Mouse (Mus musculus): ENCODE measurements around the gene Scmh1.

The Scmh1 gene

DNA sequence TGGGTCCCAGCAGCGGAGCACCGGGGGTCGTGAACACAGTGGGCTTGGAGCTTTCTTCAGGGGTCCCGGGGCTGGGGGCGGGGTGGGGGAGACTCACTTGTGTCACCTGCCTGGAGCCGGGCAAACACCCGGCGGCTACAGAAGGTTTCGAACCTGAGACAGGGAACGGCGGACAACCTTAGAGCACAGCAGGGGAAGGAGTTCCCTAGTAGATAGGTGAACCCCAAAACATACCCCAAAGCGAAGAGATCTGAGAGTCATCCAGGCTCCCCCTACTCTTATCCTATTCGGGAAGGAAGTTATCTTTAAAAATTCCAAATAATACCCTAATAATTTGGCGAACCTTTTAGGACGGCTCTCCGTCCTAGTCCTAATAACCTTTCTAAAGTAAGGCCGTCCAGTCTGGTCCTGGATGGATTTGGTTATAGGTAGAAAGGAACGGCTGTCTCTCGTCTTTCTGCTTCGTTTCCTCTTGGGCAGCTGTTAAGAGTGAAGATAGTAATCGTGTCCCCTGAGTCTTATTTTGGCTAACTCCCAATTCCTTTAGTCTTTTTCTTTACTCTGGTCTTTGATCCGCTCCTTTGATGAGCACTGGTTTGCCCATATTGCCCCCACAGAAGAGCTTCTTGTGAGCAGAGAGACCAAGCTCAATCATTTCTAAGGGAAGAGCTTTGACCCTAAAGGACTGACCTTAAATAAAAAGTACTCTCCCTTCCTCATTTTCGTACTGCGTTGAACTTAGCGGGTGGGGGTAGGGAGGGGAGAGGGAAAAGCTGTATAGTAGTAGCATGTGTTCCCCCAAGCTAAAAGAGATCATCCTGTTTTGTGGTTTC lies 941 bp downstream of the Scmh1 start:
- DNase-seq (ENCODE audit: low spot score in 2 of 2), result peak in 1 of 2 experiments; percentile 11

DNA sequence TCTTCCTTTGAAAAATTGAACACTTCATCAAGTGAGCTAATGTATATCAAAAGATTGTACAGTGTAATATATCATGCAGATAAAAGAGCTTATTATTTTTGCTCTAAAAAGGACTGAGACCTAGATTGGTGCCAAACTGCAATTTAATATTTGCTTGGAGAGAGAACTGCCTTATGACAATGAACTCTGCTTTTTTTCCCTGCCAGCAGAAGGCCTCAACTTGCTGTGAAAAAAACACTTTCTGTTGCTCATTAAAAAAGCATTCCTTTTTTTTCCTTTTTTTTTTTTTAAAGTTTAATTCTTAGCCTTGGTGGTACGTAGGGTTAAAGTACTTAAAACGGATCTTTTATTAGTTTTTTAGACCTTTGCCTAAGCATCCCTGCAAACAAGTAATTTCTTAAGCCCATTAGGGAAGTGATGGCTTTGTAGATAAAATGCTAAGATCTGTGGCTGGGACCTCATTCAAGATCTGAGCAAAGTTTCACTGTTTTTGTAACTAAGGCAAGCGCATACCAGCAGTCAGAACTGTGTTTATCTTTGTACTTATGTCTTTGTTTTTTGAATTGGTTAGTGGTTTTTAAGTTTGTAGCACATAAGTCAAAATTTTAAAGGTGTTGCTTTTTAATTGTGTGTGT lies 1.7 kb downstream of the Scmh1 start:
- DNase-seq (ENCODE audit: low spot score in 2 of 2), result no peak

DNA sequence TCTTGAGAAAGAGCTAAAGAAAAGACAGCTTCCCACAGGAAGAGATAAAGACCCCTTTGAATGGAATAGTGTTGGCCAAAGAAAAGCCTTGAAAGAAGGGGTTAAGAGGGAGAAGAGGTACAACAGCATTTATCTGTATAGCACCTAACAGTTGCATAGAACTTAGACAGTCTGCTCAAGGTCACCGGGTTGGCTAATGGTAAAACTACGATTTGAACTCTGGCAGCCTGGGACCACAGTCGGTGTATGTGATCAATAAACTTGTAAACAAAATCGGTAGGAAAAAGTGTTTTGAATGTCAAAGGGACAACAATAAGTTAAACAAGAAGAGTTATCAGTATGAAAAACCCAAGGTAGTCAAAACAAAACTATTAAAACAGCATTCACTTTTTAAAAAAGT lies 13.0 kb downstream of the Scmh1 start:
- DNase-seq (ENCODE audit: low spot score in 2 of 2), result no peak

DNA sequence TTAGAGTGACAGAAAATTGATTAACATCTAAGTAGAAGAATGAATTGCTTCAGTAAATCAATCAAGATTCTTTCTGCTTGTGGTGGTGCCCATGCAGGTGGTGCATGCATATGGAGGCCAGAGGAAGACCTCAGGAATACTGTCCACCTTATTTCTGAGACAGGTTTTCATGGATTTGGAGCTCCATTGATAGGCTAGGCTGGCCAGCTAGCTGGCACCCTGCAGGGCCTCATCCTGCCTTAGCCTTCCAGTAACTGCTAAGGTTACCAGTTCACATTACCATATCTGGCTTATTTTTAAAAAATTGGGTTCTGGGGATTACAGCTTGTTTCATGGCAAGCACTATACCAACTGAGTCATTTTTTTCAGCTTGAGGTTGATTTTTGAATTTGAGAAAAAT lies 15.1 kb downstream of the Scmh1 start:
- no peak for DNase-seq (ENCODE audit: low spot score in 2 of 2)

DNA sequence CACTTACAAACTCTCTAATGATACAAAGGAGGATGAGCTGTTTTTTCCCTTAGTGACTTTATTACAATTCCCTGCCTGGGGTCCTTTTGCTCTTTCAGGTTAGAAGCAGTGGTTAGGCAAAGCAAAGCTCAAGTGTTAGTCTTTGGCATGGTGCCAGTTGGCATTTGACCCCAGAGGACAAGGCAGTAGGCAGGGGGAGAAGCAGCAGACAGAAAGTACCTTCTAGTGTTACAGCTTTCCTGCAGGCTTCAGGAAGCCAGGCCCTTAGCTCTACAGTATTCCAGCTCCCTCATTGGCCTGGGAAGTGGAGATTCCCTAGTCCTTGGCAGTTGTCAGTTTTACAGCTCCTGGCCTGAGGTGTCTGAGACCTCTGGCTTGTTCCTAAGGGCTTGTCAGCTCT lies 15.6 kb downstream of the Scmh1 start:
- peak in 1 of 2 experiments; percentile 36 for DNase-seq (ENCODE audit: low spot score in 2 of 2)

DNA sequence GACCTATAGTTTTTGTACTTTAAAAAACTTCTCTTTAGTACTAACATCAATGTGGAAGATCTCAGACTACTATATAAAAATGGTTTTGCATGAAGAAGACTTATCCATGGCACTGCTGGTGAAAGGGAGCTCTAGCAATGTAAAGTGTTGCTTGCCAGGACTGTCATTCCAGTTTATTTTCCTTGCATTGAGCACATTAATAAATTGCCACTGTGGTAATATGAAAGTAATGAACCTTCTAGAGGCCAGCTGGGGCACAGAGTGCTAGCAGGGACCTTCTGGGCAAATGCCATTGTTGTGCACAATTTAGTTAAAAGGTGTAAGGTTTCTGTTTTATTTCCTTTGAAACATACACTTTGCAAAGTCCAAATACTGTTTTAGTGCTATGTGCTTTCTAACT lies 25.5 kb downstream of the Scmh1 start:
- no peak for DNase-seq (ENCODE audit: low spot score in 2 of 2)

DNA sequence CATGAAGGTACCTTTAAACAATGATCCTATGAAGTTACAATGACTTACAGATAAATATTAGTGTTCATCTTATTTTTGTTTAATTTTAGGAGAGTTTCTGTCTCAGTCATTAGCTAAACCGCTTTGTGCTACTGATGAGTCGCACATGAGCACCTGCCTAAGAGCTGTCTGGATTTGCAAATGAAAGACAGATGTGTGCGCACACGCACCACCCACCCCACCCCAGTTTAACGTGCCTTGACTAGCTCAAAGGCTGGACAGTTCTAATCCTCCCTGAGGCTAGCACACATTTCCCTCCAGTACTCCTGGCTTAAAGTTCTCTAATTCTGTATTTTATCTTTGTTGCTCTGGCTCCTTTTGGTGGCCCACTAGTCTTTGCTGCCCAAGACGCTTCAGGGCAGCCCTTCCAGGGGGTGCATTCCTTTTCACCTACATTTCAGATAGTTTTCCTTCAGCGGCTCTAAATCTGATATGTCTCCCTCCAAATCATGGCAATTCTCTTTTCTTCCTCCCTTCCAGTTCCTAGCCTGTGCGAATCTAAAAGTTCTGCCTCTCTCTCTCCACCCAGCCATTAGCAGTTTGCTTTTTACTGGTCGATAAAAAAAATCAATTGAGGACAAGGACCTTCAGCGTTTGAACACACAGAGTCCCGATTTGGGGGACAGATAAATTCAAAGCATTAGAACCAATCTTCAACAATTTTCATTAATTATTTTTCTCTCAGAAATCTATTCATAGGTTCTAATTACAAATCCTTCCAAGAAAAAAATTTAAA lies 27.7 kb downstream of the Scmh1 start:
- DNase-seq (ENCODE audit: low spot score in 2 of 2), result no peak

DNA sequence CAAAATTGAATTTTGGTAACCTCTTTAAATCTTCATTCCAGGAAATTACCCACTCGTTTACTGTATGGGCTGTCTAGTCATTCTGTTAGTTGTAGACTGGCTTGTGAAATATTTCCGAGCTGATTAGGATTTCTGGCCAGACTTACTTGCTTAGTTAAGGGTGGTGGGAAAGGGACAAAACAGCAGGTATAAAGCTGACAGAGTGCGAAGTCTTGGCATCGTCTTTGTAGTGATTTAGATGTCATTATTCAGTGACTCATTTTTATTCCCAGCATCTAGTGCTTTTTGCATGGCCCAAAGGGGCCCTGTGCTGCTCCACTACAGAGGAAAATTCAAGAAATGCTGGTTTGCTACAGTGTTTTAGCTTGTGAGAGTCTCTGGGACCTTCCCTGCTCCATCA lies 56.7 kb downstream of the Scmh1 start:
- DNase-seq (ENCODE audit: low spot score in 2 of 2), result no peak

DNA sequence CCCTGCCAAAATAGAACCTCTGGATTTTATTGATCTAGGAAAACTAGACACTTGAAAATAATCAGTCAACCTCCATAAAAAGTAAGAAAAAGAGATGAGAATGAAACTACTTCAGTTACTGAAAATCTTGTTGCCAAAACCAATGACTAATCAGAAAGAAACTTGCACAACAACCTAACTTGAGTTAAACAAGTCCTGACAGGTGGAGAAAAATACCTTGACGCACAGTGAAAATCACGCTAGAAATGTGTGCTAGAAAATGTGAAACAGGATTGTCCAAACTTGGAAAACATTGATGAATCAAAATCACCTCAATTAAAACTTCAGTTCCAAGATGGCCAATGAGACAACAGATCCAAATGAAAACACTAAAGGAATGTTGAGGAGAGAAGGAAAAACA lies 67.9 kb downstream of the Scmh1 start:
- DNase-seq (ENCODE audit: low spot score in 2 of 2), result no peak

DNA sequence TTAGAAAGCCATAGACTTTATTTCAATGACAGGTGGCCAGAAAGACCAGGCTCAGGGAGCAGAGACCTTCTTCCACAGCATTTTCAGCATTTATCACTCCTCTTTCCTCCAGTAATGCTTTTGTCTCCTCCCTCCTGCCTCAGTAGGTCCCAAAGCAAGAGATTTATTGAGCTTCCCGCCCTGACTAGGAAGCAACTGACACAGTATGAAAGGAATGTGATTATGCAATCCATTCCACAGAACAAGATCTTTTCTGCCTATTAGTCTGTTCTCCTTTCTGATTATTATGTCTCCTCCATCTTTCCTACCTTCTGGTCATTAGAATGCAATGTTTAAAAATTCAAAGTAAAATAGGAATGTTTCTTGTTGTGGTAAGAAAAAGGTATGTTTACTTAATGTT lies 82.6 kb downstream of the Scmh1 start:
- DNase-seq (ENCODE audit: low spot score in 2 of 2), result peak; percentile 6 to 7

DNA sequence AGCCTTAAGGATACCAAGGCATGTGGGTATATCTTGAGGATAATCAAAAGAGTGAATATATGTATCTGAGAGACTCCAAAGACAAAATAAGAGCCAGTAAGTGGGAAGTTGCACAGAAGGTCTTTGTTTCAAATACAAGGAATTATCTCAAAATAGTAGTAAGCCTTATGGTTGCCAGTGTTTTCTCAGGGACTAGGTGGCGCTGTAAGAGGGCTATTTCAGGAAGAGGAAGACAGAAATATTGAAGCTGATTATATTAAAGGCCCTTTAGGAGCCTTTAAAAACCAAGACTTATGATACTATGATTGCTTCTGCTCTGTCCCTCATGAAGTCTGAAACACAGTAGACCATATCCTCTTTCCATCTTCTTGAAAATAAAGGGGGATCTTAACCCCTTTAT lies 101.9 kb downstream of the Scmh1 start:
- DNase-seq (ENCODE audit: low spot score in 2 of 2), result no peak

DNA sequence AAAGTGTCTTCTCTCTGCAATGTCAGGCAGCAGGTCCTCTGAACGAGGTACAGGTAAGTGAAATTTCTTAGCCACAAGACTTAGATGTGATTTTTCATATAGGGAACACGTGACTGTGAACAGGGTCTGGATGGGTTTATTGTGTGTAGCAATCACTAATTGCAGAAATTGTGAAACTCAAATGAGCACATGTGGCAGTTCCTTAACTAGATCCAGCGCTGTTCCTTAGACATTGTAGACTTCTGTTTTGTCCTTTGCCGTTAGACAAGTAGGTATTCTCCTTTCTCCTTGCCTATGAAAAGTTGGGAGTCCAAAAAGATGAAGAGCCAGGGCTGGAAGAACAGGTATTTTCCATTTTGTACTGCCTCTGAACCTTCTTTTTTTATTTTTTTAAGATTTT lies 106.1 kb downstream of the Scmh1 start:
- DNase-seq (ENCODE audit: low spot score in 2 of 2), result no peak

DNA sequence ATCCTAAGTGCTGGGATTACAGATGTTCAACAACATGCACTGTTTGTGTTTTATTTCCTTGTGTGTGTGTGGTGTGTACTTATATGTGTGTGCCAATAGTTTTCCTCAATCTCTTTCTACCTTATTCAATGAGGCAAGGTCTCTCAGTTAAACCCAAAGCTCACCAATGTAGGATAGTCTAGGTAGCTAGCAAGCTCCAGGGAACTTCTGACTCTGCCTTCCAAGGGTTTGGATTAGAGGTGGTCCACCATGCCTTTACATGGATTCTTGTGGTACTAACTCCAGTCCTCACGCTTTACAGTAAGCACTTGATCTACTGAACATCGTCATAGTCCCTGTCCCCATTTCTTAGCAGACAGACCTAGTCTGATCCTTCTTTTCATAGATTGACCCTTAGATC lies 109.3 kb downstream of the Scmh1 start:
- no peak for DNase-seq (ENCODE audit: low spot score in 2 of 2)

DNA sequence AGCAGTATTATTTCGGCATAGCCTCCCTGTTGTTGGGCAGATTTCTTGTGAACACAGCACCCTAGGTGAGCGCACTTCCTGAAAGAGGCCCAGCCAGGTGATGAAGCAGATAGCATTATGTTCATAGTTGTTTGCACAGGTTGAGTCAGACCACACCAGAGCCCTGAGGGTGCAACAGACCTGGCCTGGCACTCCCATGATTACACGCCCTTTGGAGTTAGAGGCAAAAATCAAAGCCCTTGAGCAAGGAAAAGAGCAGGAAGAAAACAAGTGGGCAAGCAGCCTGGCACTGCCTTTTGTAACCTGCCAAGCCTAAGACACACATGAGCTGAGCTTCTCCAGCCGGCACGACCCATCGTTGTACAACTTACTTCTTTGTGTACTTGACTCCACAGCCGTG lies 111.4 kb downstream of the Scmh1 start:
- no peak for DNase-seq (ENCODE audit: low spot score in 2 of 2)

DNA sequence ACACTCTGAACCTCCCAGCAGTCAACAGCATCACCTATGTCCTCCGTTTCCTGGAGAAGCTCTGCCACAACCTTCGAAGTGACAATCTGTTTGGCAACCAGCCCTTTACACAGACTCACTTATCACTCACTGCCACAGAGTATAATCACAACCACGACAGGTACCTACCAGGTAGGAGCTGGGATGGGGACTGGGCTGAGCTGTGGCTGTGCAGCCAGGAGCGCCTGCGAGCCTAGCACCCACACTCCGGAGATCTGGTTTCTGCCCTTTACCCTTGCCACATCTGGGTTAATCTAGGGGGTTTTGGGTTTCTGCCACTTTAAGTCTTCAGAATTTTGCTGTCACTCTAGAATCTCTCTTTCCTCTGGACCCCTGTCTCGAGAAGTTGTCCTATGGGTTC lies 111.8 kb downstream of the Scmh1 start:
- DNase-seq (ENCODE audit: low spot score in 2 of 2), result no peak

DNA sequence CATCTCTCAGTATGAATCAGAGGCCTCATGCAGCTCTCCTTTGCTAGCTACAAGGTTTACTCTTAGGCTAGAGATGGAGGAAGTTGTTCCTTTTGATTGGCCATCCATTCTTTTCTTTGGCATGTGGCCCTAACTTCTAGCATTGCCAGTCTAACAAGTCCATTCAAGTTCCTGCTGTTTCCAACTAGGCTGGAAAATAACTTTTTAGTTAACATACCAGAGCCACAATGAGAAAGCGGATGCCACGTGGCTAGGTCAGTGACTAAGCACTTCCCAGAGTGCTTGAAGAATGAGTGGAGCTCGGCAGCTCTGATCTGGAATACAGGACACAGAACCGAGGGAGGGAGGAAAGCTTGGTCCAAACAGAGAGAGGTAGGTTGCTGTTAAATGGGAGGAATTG lies 112.3 kb downstream of the Scmh1 start:
- DNase-seq (ENCODE audit: low spot score in 2 of 2), result peak; percentile 27 to 40

DNA sequence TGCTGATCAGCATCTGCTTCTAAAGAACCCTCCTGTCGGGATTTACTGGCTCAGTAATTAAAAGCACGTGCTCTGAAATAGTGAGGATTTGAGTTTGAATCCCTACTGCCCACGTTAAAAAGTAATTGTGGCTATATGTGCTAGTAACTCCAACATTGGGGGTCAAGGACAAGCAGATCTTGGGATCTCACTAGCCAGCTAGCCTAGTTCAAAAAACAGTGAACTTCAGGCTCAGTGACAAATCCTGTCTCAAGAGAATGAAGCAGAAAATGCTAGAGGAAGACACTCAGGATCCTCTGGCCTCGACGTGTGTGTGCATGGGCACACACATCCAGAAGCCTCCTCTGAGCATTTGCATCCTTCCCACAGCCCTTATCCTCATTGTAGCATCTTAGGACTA lies 116.7 kb downstream of the Scmh1 start:
- DNase-seq (ENCODE audit: low spot score in 2 of 2), result no peak

DNA sequence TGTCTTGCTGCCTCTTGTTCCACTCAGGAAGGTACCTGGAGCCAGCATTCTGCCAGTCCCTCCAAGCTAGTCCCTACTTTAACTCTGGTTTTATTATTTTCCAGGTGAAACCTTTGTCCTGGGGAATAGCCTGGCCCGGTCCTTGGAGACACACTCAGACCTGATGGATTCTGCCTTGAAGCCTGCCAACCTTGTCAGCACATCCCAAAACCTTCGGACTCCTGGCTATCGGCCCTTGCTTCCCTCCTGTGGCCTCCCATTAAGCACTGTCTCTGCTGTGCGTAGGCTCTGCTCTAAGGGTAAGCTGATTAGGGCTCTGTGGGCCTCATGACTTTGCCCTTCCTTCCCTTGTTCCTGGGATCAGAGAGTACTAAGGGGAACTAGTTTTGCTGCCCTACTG lies 117.3 kb downstream of the Scmh1 start:
- no peak for DNase-seq (ENCODE audit: low spot score in 2 of 2)

DNA sequence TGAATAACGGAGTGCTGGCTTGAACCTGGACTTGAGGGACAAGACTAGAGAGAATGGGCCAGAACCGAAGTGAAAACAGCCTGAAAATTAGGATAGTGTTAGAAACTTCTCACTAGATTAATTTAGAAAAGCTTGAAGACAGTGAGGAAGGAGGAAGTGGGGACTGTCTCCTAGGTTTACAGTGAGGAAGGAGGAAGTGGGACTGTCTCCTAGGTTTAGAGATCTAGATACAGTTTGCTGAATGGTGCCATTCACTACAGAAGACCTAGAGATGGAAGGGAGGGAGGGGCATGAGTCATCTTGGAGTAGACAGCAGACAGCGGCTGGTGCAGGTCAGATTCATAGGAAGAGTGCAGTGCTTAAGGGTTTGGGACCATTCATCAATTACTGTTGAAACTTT lies 118.0 kb downstream of the Scmh1 start:
- DNase-seq (ENCODE audit: low spot score in 2 of 2), result no peak

DNA sequence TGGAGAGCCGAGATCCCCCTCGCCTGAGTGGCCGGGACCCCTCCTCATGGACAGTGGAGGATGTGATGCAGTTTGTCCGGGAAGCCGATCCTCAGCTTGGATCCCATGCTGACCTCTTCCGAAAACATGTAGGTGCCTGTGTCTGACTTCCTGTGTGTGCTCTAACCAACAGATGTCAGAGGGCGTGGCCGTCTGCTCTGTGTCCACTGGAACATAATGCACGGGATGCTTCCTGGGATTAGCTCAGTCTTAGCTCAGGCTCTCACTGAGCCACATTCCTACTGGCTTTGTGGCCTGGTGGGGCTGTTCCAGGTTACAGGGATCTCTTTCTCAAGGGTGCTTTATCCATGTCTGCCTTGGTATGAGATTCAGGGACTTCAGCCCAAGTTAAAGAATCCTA lies 123.1 kb downstream of the Scmh1 start:
- peak; percentile 4 to 41 for DNase-seq (ENCODE audit: low spot score in 2 of 2)

DNA sequence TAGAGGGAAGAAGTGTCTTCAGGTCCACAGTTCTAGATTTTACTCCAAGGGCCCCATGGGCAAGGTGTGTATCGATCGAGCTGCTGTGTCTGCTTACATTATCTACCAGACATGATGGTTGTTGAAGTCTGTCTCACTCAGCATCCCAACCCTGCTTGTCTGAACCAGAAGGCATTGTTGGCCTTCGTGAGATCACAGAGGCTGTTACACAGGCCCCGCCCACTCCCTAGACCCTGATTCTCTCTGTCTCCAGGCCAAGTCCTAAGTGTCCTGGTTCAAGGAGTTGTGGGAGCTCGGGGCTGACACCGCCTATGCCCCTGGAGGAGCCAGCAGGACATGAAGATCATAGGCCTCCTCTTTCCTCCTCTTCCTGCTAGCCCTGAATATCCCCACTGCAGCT lies 126.9 kb downstream of the Scmh1 start, which contains the start of gene Slfnl1:
TSS of gene Slfnl1 (plus strand) at position 246 of the 400 bp plus-strand sequence.
- no peak for DNase-seq (ENCODE audit: low spot score in 2 of 2)

DNA sequence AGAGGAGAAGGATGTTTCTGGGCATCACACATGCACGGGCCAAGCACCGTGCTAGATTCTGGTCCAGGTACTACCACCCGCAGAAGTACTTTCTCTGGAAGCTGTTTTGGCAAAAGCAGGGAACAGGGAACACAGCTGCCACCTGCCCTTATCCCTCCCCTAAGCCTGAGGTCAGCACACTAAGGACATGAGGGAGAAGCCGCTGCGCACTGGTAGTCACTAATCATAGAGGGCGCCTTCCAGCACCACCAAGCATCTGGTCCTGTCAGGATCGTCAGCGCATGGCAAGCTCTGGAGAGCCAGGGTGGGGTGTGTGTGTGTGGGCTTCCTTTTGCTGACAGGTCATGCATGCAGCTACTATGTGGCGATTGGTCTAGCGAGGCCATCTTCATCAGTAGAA lies 133.6 kb downstream of the Scmh1 start:
- no peak for DNase-seq (ENCODE audit: low spot score in 2 of 2)

DNA sequence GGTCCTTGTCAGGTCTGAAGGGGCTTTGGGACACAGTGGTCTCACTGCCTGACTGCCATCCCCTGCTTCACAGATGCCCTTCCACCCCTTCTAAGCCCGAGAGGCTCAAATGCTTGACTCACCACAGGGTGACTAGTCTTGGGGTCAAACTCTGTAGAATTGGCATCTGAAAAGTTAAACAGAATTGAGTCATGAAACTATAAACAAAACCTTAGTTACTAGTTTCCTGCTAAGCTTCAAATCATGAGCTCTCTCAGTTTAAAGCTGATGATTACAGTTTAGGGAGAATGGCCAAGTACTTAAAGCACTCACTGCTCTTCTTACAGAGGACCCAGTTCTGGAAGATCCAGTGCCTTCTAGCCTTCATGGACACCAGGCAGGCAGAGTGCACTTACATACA lies 139.8 kb downstream of the Scmh1 start:
- DNase-seq (ENCODE audit: low spot score in 2 of 2), result no peak
